Mouse (Mus musculus) urinary bladder, postnatal 4 days (tissue): ENCODE data around the gene Olfr552.
"Not testable (repeated sequence)": the region's sequence is repeated elsewhere in the genome, so short reads cannot be mapped to it uniquely, and the experiment has no call there.

Source experiments
- DNase-seq, 2 experiments: peaks; one replicate each; pipeline ENCODE4 v3.0.0; 2021 to 2022; ENCODE audit warnings: low spot score in 2 of 2

The Olfr552 gene

GRCm38 (mm10) chr7:102597378-102598031, at the start of gene Olfr552:
TSS of gene Olfr552 (plus strand) at chr7:102597770.
- DNase-seq, result no peak

- DNase-seq, result no peak
Measured at GRCm38 (mm10) chr7:102549570-102549969, 48.0 kb upstream of the Olfr552 start, which contains the start of gene Olfr549. TSS of gene Olfr549 (plus strand) at chr7:102549870.

DNA sequence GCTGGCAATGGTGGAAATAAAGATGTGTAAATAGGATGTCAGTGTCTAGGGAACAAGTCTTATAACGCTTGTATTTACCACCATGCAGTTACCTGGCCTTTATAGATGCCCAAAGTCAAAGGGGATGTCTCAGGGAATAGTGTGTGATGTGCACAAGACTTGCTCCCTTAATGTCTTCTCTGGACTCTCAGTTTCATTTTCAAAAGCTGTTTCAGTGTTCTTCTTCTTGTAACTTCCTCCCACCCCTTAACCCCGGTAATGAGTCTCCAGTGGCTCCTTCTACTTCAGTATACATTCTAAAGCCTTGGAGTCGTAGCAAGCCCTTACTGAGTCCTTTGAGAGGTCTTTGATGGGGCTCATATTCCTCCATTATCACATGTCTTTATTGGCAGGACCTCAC, 44.3 kb upstream of the Olfr552 start:
- no peak for DNase-seq

- DNase-seq, result peak; percentile 69 to 78
Measured at GRCm38 (mm10) chr7:102564999-102565997, 32.3 kb upstream of the Olfr552 start, which contains the start of gene Trim21. TSS of gene Trim21 (minus strand) at chr7:102565486.

GRCm38 (mm10) chr7:102566219-102566618, 31.4 kb upstream of the Olfr552 start:
- DNase-seq, result no peak

- no peak for DNase-seq
Measured at GRCm38 (mm10) chr7:102571142-102571541, 26.4 kb upstream of the Olfr552 start, which contains the start of gene Olfr550. TSS of gene Olfr550 (plus strand) at chr7:102571442.

- no peak for DNase-seq
Measured at GRCm38 (mm10) chr7:102573174-102573830, 24.3 kb upstream of the Olfr552 start.

DNA sequence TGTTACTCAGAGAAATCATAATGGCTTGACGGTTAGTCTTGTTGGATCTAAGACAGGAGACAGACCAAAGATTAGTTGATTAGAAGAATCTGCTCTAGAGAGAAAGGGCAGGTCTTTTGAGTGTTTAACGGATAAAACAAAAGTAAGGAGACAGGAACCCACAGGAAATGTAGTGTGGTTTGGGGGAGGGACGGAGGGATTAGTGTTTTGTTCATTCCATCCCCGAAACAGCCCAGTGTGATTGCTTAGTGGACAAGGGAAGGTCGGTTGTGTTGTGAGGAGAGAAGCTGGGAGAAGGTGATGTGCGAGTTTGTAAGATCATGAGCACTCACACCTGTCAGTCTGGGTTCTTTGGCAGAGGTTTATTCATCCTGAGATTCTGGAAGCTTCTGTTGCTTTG, 21.6 kb upstream of the Olfr552 start:
- no peak for DNase-seq

DNA sequence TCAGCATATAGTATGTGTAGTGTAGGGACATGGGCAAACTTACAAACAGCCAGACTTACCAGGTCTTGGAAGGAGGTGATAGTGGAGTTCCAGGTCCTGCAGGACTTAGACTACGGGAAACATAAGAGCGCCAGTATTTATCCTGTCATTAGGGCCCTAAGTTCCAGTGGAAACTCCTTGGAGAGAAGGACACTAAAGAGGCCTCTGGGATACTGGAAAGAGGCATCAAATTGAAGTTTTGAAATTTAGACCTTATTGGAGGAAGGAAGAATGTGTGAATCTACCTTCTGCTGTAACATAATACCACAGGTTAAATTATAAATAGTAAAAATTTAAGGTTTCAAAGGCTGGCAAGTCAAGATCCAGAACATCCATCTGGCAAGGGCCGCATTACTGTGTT, 5.8 kb upstream of the Olfr552 start, which contains the start of gene Olfr551:
Gene Olfr551 (minus strand): TSS at position 101 of the 400 bp plus-strand sequence.
- DNase-seq, result no peak

DNA sequence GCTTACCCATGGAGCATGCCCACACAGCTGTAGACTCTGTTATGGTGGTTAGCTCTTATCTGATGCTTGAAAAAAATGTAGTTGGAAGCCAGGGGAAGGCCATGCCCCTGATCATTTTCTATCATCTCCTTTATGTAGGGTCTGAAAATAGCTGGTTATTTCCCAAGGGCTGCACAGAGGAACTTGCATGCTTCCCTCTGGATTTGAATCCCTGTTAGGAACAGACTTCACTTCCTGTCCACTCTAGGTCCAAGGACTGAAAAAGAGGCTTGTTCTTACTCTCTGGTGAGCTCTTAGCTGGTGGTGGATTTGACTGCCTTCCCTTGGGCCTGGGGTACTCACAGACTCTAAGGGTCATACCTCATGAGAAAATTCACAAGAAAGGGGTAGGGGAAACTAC, 20.5 kb downstream of the Olfr552 start, which contains the start of gene Olfr553:
Gene Olfr553 (minus strand): TSS at position 101 of the 400 bp plus-strand sequence.
- DNase-seq, result no peak

DNA sequence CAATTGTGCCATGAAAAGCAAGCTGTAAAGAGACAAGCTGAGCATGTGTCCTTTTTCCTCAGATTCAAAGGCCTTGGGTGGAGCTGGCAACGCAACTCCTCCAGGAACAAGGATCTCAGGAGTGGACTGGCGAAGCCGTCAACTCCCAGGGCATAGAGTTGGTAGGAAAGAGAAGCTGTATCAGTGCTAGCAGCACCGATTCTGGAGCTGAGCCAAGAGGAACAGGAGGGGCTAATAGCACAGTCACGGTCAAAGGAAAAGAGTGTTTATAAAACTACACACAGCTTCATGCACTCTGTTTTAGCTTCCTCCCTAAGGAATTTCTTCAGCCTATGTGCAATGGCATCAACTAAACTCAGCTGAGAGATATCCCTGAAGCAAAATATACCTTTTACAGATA, 22.0 kb downstream of the Olfr552 start:
- DNase-seq, result no peak

GRCm38 (mm10) chr7:102620368-102620767, 22.8 kb downstream of the Olfr552 start:
- DNase-seq, result not testable (repeated sequence)

- no peak for DNase-seq
Measured at GRCm38 (mm10) chr7:102636665-102637064, 39.1 kb downstream of the Olfr552 start.

GRCm38 (mm10) chr7:102638132-102638531, 40.6 kb downstream of the Olfr552 start, which contains the start of gene Olfr554:
TSS of gene Olfr554 (plus strand) at chr7:102638432.
- no peak for DNase-seq

DNA sequence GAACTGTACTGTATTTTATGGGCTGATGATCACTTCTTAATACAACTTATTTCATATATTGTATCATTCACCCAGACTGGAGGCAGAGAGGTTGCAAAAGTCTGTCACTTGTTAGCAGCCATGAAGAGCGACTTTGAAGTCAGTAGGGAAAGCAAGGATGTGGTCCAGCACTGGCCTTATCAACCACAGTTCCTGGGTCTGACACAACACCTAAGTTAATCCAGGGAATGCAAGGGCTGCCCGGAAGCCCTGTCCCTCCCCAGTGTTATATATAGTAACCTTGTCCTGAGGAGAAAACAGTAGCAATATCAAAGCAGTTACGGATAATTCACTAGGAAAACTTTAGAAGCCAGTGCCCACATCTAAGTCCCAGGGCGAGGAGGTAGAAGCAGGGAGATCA, 47.4 kb downstream of the Olfr552 start:
- DNase-seq, result not testable (repeated sequence)
